Mouse (Mus musculus) heart, embryonic 13.5 days (tissue): ENCODE measurements at regions not wholly inside any gene's neighbourhood (a gene's known extent, or its start where the extent isn't known, plus 50 kb on each side); places are given as distances from the start of the nearest gene placed in this dataset.
A peak's percentile ranks its signal among the peaks of the same experiment; 100 is the strongest.

ENCODE experiments used
- ATAC-seq: fragments of 200-750 bp; cut with Nextera tagmentation; 2 replicates; pipeline ENCODE4 v1.8.0; 2017; ENCODE audit warnings: moderate TSS enrichment; ENCODE audit not compliant: insufficient number of reproducible peaks, low FRiP score, low TSS enrichment; ENCODE audit errors: extremely low read depth
- H3K27ac ChIP-seq: fragments of 300-500 bp; sonication (generic); replicated peaks from 2 replicates; pipeline ENCODE4 v1.5.1; 2015; ENCODE audit warnings: moderate library complexity, mild to moderate bottlenecking, inconsistent platforms
- H3K27me3 ChIP-seq: fragments of 300-500 bp; sonication (generic); replicated peaks from 2 replicates; pipeline ENCODE4 v1.6.1; 2015; ENCODE audit warnings: mild to moderate bottlenecking, inconsistent platforms
- H3K36me3 ChIP-seq: fragments of 300-500 bp; sonication (generic); 2 replicates; pipeline ENCODE4 v1.6.1; 2015; ENCODE audit warnings: mild to moderate bottlenecking, inconsistent platforms
- H3K4me1 ChIP-seq: fragments of 300-500 bp; sonication (generic); 2 replicates; pipeline ENCODE4 v1.6.1; 2015; ENCODE audit warnings: inconsistent platforms
- H3K4me2 ChIP-seq: fragments of 300-500 bp; sonication (generic); 2 replicates; pipeline ENCODE4 v1.6.1; 2015; ENCODE audit warnings: inconsistent platforms, mild to moderate bottlenecking, moderate library complexity
- H3K4me3 ChIP-seq: fragments of 300-500 bp; sonication (generic); 2 replicates; pipeline ENCODE4 v1.5.1; 2015; ENCODE audit warnings: moderate library complexity, mild to moderate bottlenecking, inconsistent platforms
- H3K9ac ChIP-seq: fragments of 300-500 bp; sonication (generic); 2 replicates; pipeline ENCODE4 v1.6.1; 2015; ENCODE audit warnings: inconsistent platforms, mild to moderate bottlenecking, moderate library complexity
- H3K9me3 ChIP-seq: fragments of 300-500 bp; sonication (generic); 2 replicates; pipeline ENCODE4 v1.6.1; 2016; ENCODE audit warnings: inconsistent platforms
- WGBS: fragments of 180-500 bp; shearing (Covaris S2); methylation state at CpG from one replicate; pipeline ENCODE4 v1.1.7; 2015; ENCODE audit warnings: mixed read lengths; 5-methylcytosine and 5-hydroxymethylcytosine counted together

GRCm38 (mm10) chr2:124747627-124748026 is 320.3 kb upstream of the Slc24a5 start:
- Histone ChIP-seq H3K4me2 (no peak overlapping the region), H3K9ac (no peak overlapping the region), H3K27me3 (no peaks in the 10 kb centered on the region), H3K4me1 (peaks cover 20% of the 10 kb centered on the region), H3K36me3 (no peaks in the 10 kb centered on the region), H3K27ac (peak overlapping the region; percentile 45; the same call in 1 of the 2 replicates), H3K9me3 (no peaks in the 10 kb centered on the region), H3K4me3 (no peak overlapping the region)
- WGBS: 39% methylated on average over 4 of the region's 4 CpGs
- ATAC-seq: peak; percentile 51; the same call in 1 of the 2 replicates

GRCm38 (mm10) chr2:124751832-124752231 is 316.1 kb upstream of the Slc24a5 start:
- Histone ChIP-seq H3K27me3 (no peaks in the 10 kb centered on the region), H3K4me3 (no peak overlapping the region)

DNA sequence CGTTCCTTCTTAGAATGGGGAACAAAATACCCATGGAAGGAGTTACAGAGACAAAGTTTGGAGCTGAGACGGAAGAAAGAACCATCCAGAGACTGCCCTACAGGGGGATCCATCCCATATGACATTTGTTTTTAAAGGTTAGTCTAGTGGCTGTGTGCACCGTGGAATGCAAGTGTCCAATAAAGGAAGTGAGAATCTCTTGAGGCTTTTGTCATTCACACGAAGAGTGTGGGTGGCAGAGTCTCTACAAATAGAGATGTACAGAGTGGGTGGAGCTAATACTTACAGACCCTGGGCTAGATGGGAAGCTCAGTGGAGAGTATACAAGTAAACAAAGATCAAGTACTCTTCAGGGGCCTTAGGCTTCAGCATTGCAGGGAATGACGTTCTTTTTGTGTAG is 314.2 kb upstream of the Slc24a5 start:
- Histone ChIP-seq H3K9ac (no peak overlapping the region), H3K4me2 (no peak overlapping the region), H3K4me1 (no peaks in the 10 kb centered on the region), H3K4me3 (no peak overlapping the region), H3K27me3 (no peaks in the 10 kb centered on the region), H3K36me3 (no peaks in the 10 kb centered on the region), H3K27ac (no peak overlapping the region), H3K9me3 (no peaks in the 10 kb centered on the region)
- no peak for ATAC-seq
- WGBS: 70% methylated on average over 5 of the region's 5 CpGs

More at GRCm38 (mm10) chr2:124751832-124752231, 316.1 kb upstream of the Slc24a5 start:
- 69% methylated on average over 4 of the region's 4 CpGs for WGBS
- H3K36me3 ChIP-seq: no peaks in the 10 kb centered on the region
- H3K27ac ChIP-seq: no peak overlapping the region
- no peak overlapping the region for H3K4me2 ChIP-seq
- H3K4me1 ChIP-seq: peaks cover 15% of the 10 kb centered on the region
- H3K9me3 ChIP-seq: no peaks in the 10 kb centered on the region
- ATAC-seq: no peak
- H3K9ac ChIP-seq: no peak overlapping the region

DNA sequence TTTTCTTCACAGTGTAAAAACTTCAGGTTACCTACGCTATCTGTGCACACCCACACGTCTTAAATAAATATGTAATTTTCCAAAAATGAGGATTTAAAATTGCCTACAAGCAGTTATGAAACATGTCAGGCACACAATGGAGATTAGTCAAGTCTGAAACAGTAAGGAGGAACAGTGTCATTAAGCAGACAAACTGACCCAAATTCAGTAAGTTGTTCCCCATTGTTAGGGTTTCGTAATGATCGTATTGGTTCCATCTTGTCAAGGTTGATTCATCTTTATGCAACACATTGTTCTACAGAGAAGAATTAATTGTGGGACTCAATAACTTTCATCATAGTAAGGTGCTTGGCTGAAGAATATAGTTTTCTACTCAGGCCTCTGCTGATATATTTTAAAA is 312.7 kb upstream of the Slc24a5 start:
- no peaks in the 10 kb centered on the region for H3K36me3 ChIP-seq
- 83% methylated on average over 4 of the region's 4 CpGs for WGBS
- no peaks in the 10 kb centered on the region for H3K9me3 ChIP-seq
- no peak overlapping the region for H3K27ac ChIP-seq
- H3K4me1 ChIP-seq: no peaks in the 10 kb centered on the region
- no peaks in the 10 kb centered on the region for H3K27me3 ChIP-seq
- no peak overlapping the region for H3K4me2 ChIP-seq
- H3K9ac ChIP-seq: no peak overlapping the region
- no peak overlapping the region for H3K4me3 ChIP-seq
- no peak for ATAC-seq

GRCm38 (mm10) chr2:124758992-124759391 is 308.9 kb upstream of the Slc24a5 start:
- no peaks in the 10 kb centered on the region for H3K27me3 ChIP-seq
- H3K4me1 ChIP-seq: no peaks in the 10 kb centered on the region
- no peak overlapping the region for H3K4me3 ChIP-seq
- no peaks in the 10 kb centered on the region for H3K36me3 ChIP-seq
- no peak for ATAC-seq
- 86% methylated on average over 2 of the region's 2 CpGs for WGBS
- H3K27ac ChIP-seq: no peak overlapping the region
- no peaks in the 10 kb centered on the region; the same call in 1 of the 2 replicates for H3K9me3 ChIP-seq
- no peak overlapping the region for H3K9ac ChIP-seq
- no peak overlapping the region for H3K4me2 ChIP-seq

DNA sequence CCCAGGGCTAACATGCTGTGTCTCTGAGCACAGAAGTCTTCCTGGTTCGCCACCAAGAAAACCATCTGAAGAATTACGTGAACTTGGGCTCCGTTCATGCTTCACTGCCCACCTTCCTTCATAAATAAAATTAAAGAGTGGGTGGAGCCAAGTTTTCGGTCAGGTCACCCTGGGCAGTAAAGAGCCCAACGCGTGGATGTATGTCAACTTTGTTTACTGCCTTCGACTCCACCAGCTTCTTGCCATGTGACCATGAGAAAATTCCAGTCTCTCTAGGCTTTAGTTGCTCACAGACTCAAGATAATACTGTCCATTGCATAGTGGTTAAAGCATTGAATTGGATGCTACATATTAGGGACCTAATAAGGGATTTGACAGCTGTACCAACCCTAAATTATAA is 304.3 kb upstream of the Slc24a5 start:
- H3K36me3 ChIP-seq: no peaks in the 10 kb centered on the region
- no peak overlapping the region for H3K9ac ChIP-seq
- no peak overlapping the region for H3K4me3 ChIP-seq
- no peak overlapping the region for H3K4me2 ChIP-seq
- no peaks in the 10 kb centered on the region; the same call in 1 of the 2 replicates for H3K9me3 ChIP-seq
- no peak overlapping the region for H3K27ac ChIP-seq
- no peaks in the 10 kb centered on the region for H3K4me1 ChIP-seq
- 83% methylated on average over 7 of the region's 7 CpGs for WGBS
- no peaks in the 10 kb centered on the region for H3K27me3 ChIP-seq
- no peak for ATAC-seq

DNA sequence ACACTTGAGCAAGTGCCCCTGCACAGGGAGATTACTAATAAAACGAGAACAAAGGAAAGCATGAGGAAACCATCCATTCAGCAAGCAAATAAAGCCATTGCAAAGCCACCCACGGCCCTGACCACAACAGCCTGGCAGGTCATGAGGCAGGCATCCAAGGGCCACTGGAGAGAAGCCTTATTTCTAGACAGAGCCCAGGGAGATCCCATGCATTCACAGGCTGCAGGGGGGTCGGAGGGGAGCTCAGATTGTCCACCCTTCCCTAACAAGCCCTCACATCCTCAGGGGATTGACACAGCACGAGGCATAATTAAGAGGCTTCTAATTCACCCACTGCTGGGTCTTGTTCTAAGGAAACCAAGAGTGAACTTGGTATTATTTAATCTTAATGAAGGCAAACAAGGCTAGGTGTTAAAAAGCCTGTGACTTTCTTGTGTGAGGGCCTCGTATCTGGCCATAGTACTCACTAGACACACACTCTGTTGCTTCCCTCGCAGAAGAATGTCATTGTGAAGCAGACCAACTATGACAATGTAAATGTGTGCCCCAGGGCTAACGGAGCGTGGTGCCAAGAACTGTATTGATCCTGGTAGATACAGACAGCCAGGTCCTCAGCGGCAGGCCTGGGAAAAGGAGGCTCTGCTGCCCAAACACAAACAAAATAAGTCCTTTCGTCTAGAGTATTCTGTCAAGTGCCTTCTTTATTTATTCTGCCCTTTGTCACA is 303.6 kb upstream of the Slc24a5 start:
- H3K9ac ChIP-seq: no peak overlapping the region
- no peaks in the 10 kb centered on the region for H3K27me3 ChIP-seq
- no peaks in the 10 kb centered on the region; the same call in 1 of the 2 replicates for H3K9me3 ChIP-seq
- H3K4me1 ChIP-seq: no peaks in the 10 kb centered on the region
- no peak overlapping the region for H3K4me2 ChIP-seq
- ATAC-seq: no peak
- H3K36me3 ChIP-seq: no peaks in the 10 kb centered on the region
- no peak overlapping the region for H3K4me3 ChIP-seq
- H3K27ac ChIP-seq: no peak overlapping the region
- 64% methylated on average over 10 of the region's 10 CpGs for WGBS

DNA sequence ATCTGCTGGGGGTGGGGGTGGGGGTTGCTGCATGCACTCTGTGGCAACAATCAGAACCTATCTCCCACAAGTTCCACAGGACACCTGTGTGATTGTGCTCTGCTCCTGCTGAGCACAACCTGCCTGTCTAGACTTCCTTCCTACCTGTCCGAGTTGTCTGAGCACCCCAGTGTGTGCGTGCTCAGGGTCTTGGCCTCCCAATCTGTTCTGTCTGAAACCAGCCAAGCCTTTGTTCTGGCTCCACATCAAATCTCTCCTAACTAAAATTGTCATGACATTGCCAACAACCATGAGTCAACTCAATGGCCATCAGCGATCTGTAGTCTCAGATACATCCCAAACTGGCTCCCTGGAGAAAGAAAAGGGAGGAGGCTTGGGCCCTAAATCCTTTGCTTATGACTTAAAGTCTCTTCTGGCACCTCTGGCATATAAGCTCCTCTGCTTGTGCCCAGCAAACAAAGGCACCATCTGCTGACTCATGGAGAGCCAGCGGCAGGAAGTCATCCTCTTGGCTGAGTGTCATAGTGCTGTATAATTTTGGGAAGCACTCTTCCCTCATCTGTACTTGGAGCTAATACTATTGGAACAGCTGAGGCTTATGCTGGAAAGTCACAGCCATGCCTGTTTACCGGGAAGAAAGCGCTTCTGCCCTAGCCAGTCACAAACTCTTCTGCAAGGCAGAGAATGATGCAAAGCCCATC is 298.5 kb upstream of the Slc24a5 start:
- H3K9ac ChIP-seq: no peak overlapping the region
- WGBS: 77% methylated on average over 6 of the region's 6 CpGs
- no peak for ATAC-seq
- H3K4me3 ChIP-seq: no peak overlapping the region
- H3K27ac ChIP-seq: no peak overlapping the region
- no peaks in the 10 kb centered on the region for H3K27me3 ChIP-seq
- peaks cover 10% of the 10 kb centered on the region for H3K4me1 ChIP-seq
- H3K4me2 ChIP-seq: no peak overlapping the region
- H3K9me3 ChIP-seq: no peaks in the 10 kb centered on the region
- H3K36me3 ChIP-seq: no peaks in the 10 kb centered on the region

DNA sequence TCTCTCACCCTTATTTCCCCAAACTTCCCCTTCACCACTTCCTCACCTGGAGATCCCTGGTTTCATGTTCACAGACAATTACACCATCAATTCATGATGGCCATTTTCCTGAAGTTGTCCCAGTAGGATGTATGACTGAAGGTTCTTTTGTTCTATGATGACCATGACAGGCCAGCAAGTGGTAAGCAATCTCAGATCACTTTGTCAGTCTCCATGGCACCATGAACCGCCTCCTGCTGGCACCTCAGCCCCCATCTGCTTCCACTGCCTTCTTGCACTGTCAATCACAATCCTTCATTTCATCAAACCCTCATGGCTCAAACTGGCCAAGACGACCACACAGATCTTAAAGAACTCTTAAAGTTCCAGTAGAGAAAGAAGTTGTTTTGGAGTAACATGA is 297.9 kb upstream of the Slc24a5 start:
- no peak overlapping the region for H3K4me2 ChIP-seq
- H3K4me3 ChIP-seq: no peak overlapping the region
- H3K27ac ChIP-seq: no peak overlapping the region
- WGBS: 77% methylated on average over 2 of the region's 2 CpGs
- H3K9ac ChIP-seq: no peak overlapping the region
- H3K27me3 ChIP-seq: no peaks in the 10 kb centered on the region
- ATAC-seq: no peak
- H3K9me3 ChIP-seq: no peaks in the 10 kb centered on the region
- peaks cover 10% of the 10 kb centered on the region for H3K4me1 ChIP-seq
- no peaks in the 10 kb centered on the region for H3K36me3 ChIP-seq

GRCm38 (mm10) chr2:124772055-124772708 is 295.7 kb upstream of the Slc24a5 start:
- ATAC-seq: no peak
- H3K9ac ChIP-seq: no peak overlapping the region
- WGBS: 42% methylated on average over 11 of the region's 11 CpGs
- H3K4me2 ChIP-seq: no peak overlapping the region
- no peak overlapping the region for H3K4me3 ChIP-seq
- H3K9me3 ChIP-seq: no peaks in the 10 kb centered on the region
- H3K4me1 ChIP-seq: peaks cover 10% of the 10 kb centered on the region
- H3K36me3 ChIP-seq: no peaks in the 10 kb centered on the region
- H3K27me3 ChIP-seq: no peaks in the 10 kb centered on the region
- H3K27ac ChIP-seq: no peak overlapping the region

DNA sequence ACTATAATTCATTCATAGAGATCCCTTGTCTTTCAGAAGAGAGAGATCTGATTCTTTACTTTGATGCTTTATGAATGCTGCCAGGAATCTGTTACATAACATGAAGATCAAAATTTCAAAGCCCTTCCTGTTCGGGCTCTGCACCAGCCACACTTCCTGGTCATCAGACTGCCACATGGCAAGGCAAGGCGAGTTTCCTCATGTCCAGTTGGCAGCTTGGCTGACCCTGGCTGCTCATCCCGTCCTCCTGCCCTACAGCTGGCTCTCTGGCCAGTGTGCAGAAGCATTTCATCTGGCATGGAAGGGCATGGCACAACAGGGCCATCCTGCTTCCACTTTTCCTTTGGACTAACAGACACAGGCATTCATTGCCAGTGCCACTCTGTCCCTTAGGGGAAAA is 292.2 kb upstream of the Slc24a5 start:
- Histone ChIP-seq H3K9ac (no peak overlapping the region), H3K36me3 (no peaks in the 10 kb centered on the region), H3K4me3 (no peak overlapping the region), H3K27ac (no peak overlapping the region), H3K9me3 (no peaks in the 10 kb centered on the region), H3K27me3 (no peaks in the 10 kb centered on the region), H3K4me2 (no peak overlapping the region), H3K4me1 (peaks cover 10% of the 10 kb centered on the region)
- WGBS: 67% methylated on average over 3 of the region's 3 CpGs
- ATAC-seq: no peak
